Mouse (Mus musculus): ENCODE results near the gene Ackr2.

DNA sequence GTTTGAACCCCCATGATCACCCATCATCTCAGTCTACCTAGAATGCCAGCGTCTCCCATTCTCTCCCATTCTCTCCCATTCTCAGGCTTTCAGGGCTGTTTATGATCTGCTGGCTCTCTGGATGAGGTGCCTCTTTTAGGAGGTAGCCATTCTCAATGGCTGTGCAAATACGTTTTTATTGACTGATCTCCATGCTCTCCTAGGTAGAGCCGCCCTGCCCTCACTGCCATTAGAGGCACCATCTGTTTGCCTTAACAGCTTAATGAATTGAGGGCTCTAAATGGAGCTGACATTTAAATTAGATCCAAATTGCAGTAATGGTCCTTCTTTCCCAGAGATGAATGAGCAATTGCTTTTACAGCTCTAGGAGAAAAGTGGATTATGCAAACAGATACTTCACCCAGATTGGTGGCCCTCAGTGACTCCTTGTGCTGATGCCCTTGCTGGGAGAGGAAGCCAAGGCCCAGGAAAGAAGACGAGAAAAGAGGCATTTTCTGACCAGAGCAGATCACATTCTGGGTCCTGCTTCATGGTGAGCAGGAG lies 28.1 kb upstream of the Ackr2 start:
- TF ChIP-seq CTCF (IDR thresholded peaks at IDR 0.05; ENCODE audit: low read depth, low read length) (no peak), POLR2A (IDR thresholded peaks at IDR 0.05; ENCODE audit: borderline replicate concordance, low read depth, low read length) (no peak)

All from bone marrow macrophage, adult 2 months (primary cell).